Mouse (Mus musculus): ENCODE measurements around the gene Tnni1. TPM values are rescaled to one million over a fixed set of nuclear protein-coding genes. Genes with fewer than 3 reads are reported as not detected.

Tnni1 gene
- polyA plus RNA-seq, 1 experiment = 3,569 TPM

DNA sequence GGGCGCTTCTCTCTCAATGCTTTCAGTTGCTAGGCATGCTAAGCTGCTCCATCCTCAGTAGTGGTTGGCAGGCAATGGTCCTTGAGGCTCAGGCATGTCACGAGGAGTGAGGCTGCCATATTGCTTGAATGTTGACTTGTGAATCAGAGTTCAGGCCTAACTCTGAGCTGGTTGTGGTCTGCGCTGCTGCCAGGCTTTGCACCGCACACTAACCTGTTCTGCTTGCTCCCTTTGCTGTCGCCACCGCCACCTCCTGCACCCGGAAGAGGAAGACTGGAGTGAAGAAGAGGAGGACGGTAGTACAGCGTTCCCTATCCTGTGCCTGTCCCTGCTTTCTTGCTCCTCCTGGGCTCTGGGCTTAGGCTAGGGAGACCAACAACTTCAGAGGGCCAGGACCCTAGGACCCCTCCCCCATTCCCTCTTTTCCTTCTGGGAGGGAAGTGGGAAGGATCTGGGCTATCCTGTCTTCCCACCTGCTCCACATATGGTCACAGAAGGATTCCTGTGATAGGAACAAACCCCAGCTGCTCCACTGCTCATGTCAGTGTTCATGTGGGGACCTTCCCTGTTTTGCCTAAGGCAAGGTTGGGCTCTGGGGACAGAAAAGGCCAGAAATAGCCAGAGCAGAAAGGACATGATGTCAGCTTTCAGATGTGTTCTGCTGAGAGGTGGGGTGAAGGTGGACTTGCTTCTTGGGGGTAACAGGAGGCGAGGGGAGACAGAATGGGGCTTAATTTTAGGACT is 64.5 kb downstream of the Tnni1 start:
- peaks cover 36% of the 10 kb centered on the region for H3K36me3 ChIP-seq (ENCODE audit: control insufficient read depth, insufficient read depth)
- no peaks in the 10 kb centered on the region for H3K27me3 ChIP-seq (ENCODE audit: control insufficient read depth, insufficient read depth, insufficient read length)
- H3ac ChIP-seq (ENCODE audit: control insufficient read depth, insufficient read length) = no peak overlapping the region
- no peak for TF ChIP-seq USF1 (IDR thresholded peaks at IDR 0.05; ENCODE audit: low read depth)
- peak; percentile 42 for TF ChIP-seq POLR2A (IDR thresholded peaks at IDR 0.05; ENCODE audit: insufficient read length, low read depth)
- TF ChIP-seq POLR2AphosphoS2 (IDR thresholded peaks at IDR 0.05; ENCODE audit: insufficient read length, low read depth) = peak; percentile 62
- peak in 2 of 3 experiments; percentile 16 to 75 for TF ChIP-seq MYOD1 (IDR thresholded peaks at IDR 0.05; ENCODE audit: control insufficient read depth in 1 of 3, insufficient read length in 2 of 3, low read depth in 2 of 3)
- peak in 2 of 3 experiments; percentile 37 to 71 for TF ChIP-seq MYOG (IDR thresholded peaks at IDR 0.05; ENCODE audit: control insufficient read depth in 1 of 3, insufficient read depth in 1 of 3, insufficient read length in 2 of 3, low read depth in 2 of 3)
- TF ChIP-seq MAX (IDR thresholded peaks at IDR 0.05; ENCODE audit: low read depth) = no peak
- H3K79me2 ChIP-seq (ENCODE audit: control insufficient read depth, insufficient read depth) = peaks cover 62% of the 10 kb centered on the region
- peak overlapping the region; percentile 29 for H3K4me3 ChIP-seq
- H3K4me2 ChIP-seq (ENCODE audit: low read depth) = peak overlapping the region; percentile 89

DNA sequence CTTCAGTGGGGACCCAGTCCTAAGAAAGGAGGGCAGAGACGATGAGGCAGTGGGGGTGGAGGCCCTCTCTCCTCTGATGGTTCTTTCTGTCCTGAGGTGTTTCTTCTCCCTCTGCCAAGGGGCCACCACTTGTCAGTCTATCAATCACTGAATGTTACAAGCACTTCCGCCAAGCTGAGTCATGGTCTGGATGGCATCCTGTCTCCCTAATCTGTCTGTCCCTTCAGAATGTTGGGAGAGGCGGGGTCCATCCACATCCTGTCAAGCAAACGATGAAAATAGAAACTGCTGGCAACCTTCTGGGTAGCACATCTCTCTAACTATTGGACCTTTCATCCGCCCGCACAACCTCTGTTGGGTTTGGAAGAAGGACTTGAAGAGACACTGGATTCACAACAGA is 65.2 kb downstream of the Tnni1 start:
- peaks cover 63% of the 10 kb centered on the region for H3K79me2 ChIP-seq (ENCODE audit: control insufficient read depth, insufficient read depth)
- peak overlapping the region; percentile 29 for H3K4me3 ChIP-seq
- no peaks in the 10 kb centered on the region for H3K27me3 ChIP-seq (ENCODE audit: control insufficient read depth, insufficient read depth, insufficient read length)
- H3K36me3 ChIP-seq (ENCODE audit: control insufficient read depth, insufficient read depth) = peaks cover 42% of the 10 kb centered on the region
- H3ac ChIP-seq (ENCODE audit: control insufficient read depth, insufficient read length) = no peak overlapping the region
- peak overlapping the region; percentile 89 for H3K4me2 ChIP-seq (ENCODE audit: low read depth)
- TF ChIP-seq MAX (IDR thresholded peaks at IDR 0.05; ENCODE audit: low read depth) (no peak), POLR2A (IDR thresholded peaks at IDR 0.05; ENCODE audit: insufficient read length, low read depth) (peak; percentile 45), SRF (IDR thresholded peaks at IDR 0.05; ENCODE audit: control insufficient read depth, insufficient read length, low read depth) (no peak), E2F4 (IDR thresholded peaks at IDR 0.05; ENCODE audit: insufficient read depth) (no peak), CEBPB (IDR thresholded peaks at IDR 0.05; ENCODE audit: insufficient read depth, poor library complexity, severe bottlenecking) (no peak), TCF12 (IDR thresholded peaks at IDR 0.05; ENCODE audit: insufficient read depth, poor library complexity, severe bottlenecking) (no peak), MYOG (IDR thresholded peaks at IDR 0.05; ENCODE audit: control insufficient read depth in 1 of 3, insufficient read depth in 1 of 3, insufficient read length in 2 of 3, low read depth in 2 of 3) (no peak), REST (IDR thresholded peaks at IDR 0.05; ENCODE audit: insufficient read depth, insufficient read length) (no peak), MYOD1 (IDR thresholded peaks at IDR 0.05; ENCODE audit: control insufficient read depth in 1 of 3, insufficient read length in 2 of 3, low read depth in 2 of 3) (peak in 2 of 3 experiments; percentile 47 to 88), TCF3 (IDR thresholded peaks at IDR 0.05; ENCODE audit: insufficient read length, low read depth) (no peak)

- Histone ChIP-seq H3K4me2 (ENCODE audit: low read depth) (peak overlapping the region; percentile 89), H3K4me3 (peak overlapping the region; percentile 29), H3K79me2 (ENCODE audit: control insufficient read depth, insufficient read depth) (peaks cover 72% of the 10 kb centered on the region), H3ac (ENCODE audit: control insufficient read depth, insufficient read length) (no peak overlapping the region), H3K27me3 (ENCODE audit: control insufficient read depth, insufficient read depth, insufficient read length) (no peaks in the 10 kb centered on the region), H3K36me3 (ENCODE audit: control insufficient read depth, insufficient read depth) (peaks cover 39% of the 10 kb centered on the region)
- TF ChIP-seq TCF12 (IDR thresholded peaks at IDR 0.05; ENCODE audit: insufficient read depth, poor library complexity, severe bottlenecking) (no peak), POLR2AphosphoS2 (IDR thresholded peaks at IDR 0.05; ENCODE audit: insufficient read length, low read depth) (peak; percentile 53), SRF (IDR thresholded peaks at IDR 0.05; ENCODE audit: control insufficient read depth, insufficient read length, low read depth) (no peak), MYOG (IDR thresholded peaks at IDR 0.05; ENCODE audit: control insufficient read depth in 1 of 3, insufficient read depth in 1 of 3, insufficient read length in 2 of 3, low read depth in 2 of 3) (no peak), MYOD1 (IDR thresholded peaks at IDR 0.05; ENCODE audit: control insufficient read depth in 1 of 3, insufficient read length in 2 of 3, low read depth in 2 of 3) (no peak), USF1 (IDR thresholded peaks at IDR 0.05; ENCODE audit: low read depth) (no peak), TCF3 (IDR thresholded peaks at IDR 0.05; ENCODE audit: insufficient read length, low read depth) (no peak), POLR2A (IDR thresholded peaks at IDR 0.05; ENCODE audit: insufficient read length, low read depth) (peak; percentile 50), CEBPB (IDR thresholded peaks at IDR 0.05; ENCODE audit: insufficient read depth, poor library complexity, severe bottlenecking) (no peak), E2F4 (IDR thresholded peaks at IDR 0.05; ENCODE audit: insufficient read depth) (no peak), REST (IDR thresholded peaks at IDR 0.05; ENCODE audit: insufficient read depth, insufficient read length) (no peak), MAX (IDR thresholded peaks at IDR 0.05; ENCODE audit: low read depth) (no peak)
Observed at GRCm38 (mm10) chr1:135846632-135847031, 67.4 kb downstream of the Tnni1 start.

DNA sequence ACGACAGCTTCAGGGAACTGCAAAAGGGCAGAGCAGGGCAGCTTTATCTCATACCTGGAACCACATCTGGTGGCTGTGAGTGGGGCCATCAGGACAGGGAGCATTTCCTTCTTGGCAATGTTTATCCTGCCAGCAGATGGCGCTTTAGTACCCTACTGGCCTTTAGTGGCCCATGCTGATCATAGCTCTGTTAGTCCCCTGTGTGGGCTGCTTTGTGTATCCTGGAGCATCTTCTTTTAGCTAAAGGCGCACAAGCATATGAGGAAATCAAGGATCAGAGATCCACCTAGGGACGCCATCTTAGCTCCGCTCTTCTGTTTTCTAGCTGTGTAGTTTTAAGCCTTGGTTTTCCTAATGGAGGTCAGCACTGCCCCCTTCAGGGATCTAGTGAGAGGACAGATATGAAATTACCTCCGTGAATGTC is 67.9 kb downstream of the Tnni1 start:
- Histone ChIP-seq H3K4me2 (ENCODE audit: low read depth) (peak overlapping the region; percentile 89), H3K36me3 (ENCODE audit: control insufficient read depth, insufficient read depth) (peaks cover 44% of the 10 kb centered on the region), H3K79me2 (ENCODE audit: control insufficient read depth, insufficient read depth) (peaks cover 75% of the 10 kb centered on the region), H3K4me3 (peak overlapping the region; percentile 29), H3K27me3 (ENCODE audit: control insufficient read depth, insufficient read depth, insufficient read length) (no peaks in the 10 kb centered on the region), H3ac (ENCODE audit: control insufficient read depth, insufficient read length) (no peak overlapping the region)
- no peak for TF ChIP-seq SRF (IDR thresholded peaks at IDR 0.05; ENCODE audit: control insufficient read depth, insufficient read length, low read depth)
- peak; percentile 36 for TF ChIP-seq POLR2A (IDR thresholded peaks at IDR 0.05; ENCODE audit: insufficient read length, low read depth)
- peak; percentile 71 for TF ChIP-seq POLR2AphosphoS2 (IDR thresholded peaks at IDR 0.05; ENCODE audit: insufficient read length, low read depth)
- no peak for TF ChIP-seq MYOG (IDR thresholded peaks at IDR 0.05; ENCODE audit: control insufficient read depth in 1 of 3, insufficient read depth in 1 of 3, insufficient read length in 2 of 3, low read depth in 2 of 3)
- TF ChIP-seq TCF12 (IDR thresholded peaks at IDR 0.05; ENCODE audit: insufficient read depth, poor library complexity, severe bottlenecking) = no peak
- TF ChIP-seq REST (IDR thresholded peaks at IDR 0.05; ENCODE audit: insufficient read depth, insufficient read length) = no peak

Data from myocyte (in vitro differentiated cells).